Mouse (Mus musculus) myocyte (in vitro differentiated cells): ENCODE data around the gene Pou2f2.

Experiments
- E2F4 ChIP-seq: IDR thresholded peaks from one replicate; pipeline ENCODE4 v1.6.1; 2011; ENCODE audit warnings: mild to moderate bottlenecking, control low read depth, moderate library complexity; ENCODE audit not compliant: insufficient read depth
- MAX ChIP-seq: IDR thresholded peaks from one replicate; pipeline ENCODE4 v1.6.1; 2011; ENCODE audit warnings: low read depth, mild to moderate bottlenecking, control low read depth
- MYOD1 ChIP-seq, 3 experiments: IDR thresholded peaks; one replicate each; pipeline ENCODE4 v1.6.1; 2011; ENCODE audit warnings: control low read depth in 2 of 3, low read depth in 2 of 3, mild to moderate bottlenecking in 2 of 3, moderate library complexity in 1 of 3; ENCODE audit not compliant: insufficient read length in 2 of 3, control insufficient read depth in 1 of 3
- POLR2A ChIP-seq: IDR thresholded peaks from one replicate; pipeline ENCODE4 v1.6.1; 2011; ENCODE audit warnings: low read depth, mild to moderate bottlenecking, control low read depth, moderate library complexity; ENCODE audit not compliant: insufficient read length
- REST ChIP-seq: IDR thresholded peaks from one replicate; pipeline ENCODE4 v1.6.1; 2011; ENCODE audit warnings: mild to moderate bottlenecking, control low read depth, moderate library complexity; ENCODE audit not compliant: insufficient read depth, insufficient read length

DNA sequence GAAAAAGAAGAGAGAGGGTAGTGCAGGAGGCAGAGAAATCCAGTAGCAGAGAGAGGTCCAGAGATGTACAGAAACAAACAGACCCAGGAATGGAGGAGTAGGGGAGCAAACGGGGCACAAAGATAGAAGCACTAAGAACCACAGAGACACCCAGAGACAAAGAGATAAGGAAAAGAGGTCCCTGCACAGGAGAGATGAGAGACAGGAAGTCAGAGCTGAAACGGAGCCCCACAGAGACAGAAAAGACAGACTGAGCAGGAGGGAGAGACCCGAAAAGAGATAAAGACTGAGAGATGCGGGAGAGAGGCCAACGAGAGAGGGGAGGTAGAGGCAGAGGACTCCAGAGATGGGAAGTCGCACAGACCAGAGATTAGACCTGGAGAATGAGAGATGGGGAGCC, 986 bp upstream of the Pou2f2 start:
- TF ChIP-seq MYOD1 (IDR thresholded peaks at IDR 0.05; ENCODE audit: control insufficient read depth in 1 of 3, insufficient read length in 2 of 3, low read depth in 2 of 3) (no peak), REST (no peak), POLR2A (no peak), MAX (no peak), E2F4 (no peak)
